In genomic region chr9:47514318-47514717, GRCm38 (mm10) we compare ENCODE assay signal across 25 mouse cellular contexts.
"Had no signal": no experiment of that assay in that cellular context is flagged by ENCODE, and none has a peak within 500 bp of the region (broad histone marks: within the 10 kb centered on the region; RNA-seq: fewer than 3 reads in every experiment).

No protein-coding gene starts in this region.

- H3K36me3 ChIP-seq: limb, embryonic 10.5 days; limb, embryonic 13.5 days; liver, embryonic 12.5 days; liver, embryonic 15.5 days; lung, embryonic 15.5 days; midbrain, embryonic 12.5 days; neural tube, embryonic 13.5 days had no signal

- H3K27ac ChIP-seq: kidney, postnatal 0 days; layer of hippocampus, adult 2 months; limb, embryonic 10.5 days; limb, embryonic 13.5 days; liver, embryonic 12.5 days; liver, embryonic 15.5 days; lung, embryonic 15.5 days; midbrain, embryonic 12.5 days; neural tube, embryonic 13.5 days; stomach, postnatal 0 days had no signal

- H3K4me1 ChIP-seq: limb, embryonic 10.5 days; limb, embryonic 13.5 days; liver, embryonic 12.5 days; liver, embryonic 15.5 days; lung, embryonic 15.5 days; megakaryocyte, embryonic 14.5 days; neural tube, embryonic 13.5 days had no signal

- H3K9me3 ChIP-seq: limb, embryonic 10.5 days; limb, embryonic 13.5 days; liver, embryonic 12.5 days; liver, embryonic 15.5 days; lung, embryonic 15.5 days; megakaryocyte, embryonic 14.5 days; neural tube, embryonic 13.5 days had no signal

- H3K4me3 ChIP-seq: layer of hippocampus, adult 2 months; limb, embryonic 10.5 days; limb, embryonic 13.5 days; liver, embryonic 12.5 days; liver, embryonic 15.5 days; lung, embryonic 15.5 days; megakaryocyte, embryonic 14.5 days; midbrain, embryonic 12.5 days; myocyte; neural tube, embryonic 13.5 days had no signal

- ATAC-seq: liver, embryonic 12.5 days; midbrain, embryonic 16.5 days had no signal

- H3K9ac ChIP-seq: limb, embryonic 13.5 days; liver, embryonic 12.5 days; liver, embryonic 15.5 days; lung, embryonic 15.5 days; midbrain, embryonic 12.5 days; neural tube, embryonic 13.5 days had no signal

- DNase-seq: kidney, postnatal 25 days; layer of hippocampus, adult 9-11 months; liver; lung, adult 18-20 months; lung, postnatal 10 days; lung, postnatal 36 days; right cerebral cortex, adult 18-20 months; right cerebral cortex, postnatal 14 days; right cerebral cortex, postnatal 4 days; thymus, adult 2 months; thymus, postnatal 14 days; thymus, postnatal 4 days had no signal

- H3K27me3 ChIP-seq: liver, embryonic 15.5 days; midbrain, embryonic 12.5 days; neural tube, embryonic 13.5 days had no signal
